Mouse (Mus musculus) heart, embryonic 15.5 days (tissue): Measurements from ENCODE around the gene Evi5. TPM values are rescaled to one million over a fixed set of nuclear protein-coding genes. Genes with fewer than 3 reads are reported as not detected.
"Not testable (repeated sequence)": the region's sequence is repeated elsewhere in the genome, so short reads cannot be mapped to it uniquely, and the experiment has no call there.

Experiments
- ATAC-seq: fragments of 200-750 bp; cut with Nextera tagmentation; replicated peaks from 2 replicates; pipeline ENCODE4 v1.8.0; 2017; ENCODE audit warnings: low read depth, moderate TSS enrichment; ENCODE audit not compliant: insufficient number of reproducible peaks, insufficient read depth, low FRiP score
- H3K27ac ChIP-seq: fragments of 300-500 bp; sonication (generic); 2 replicates; pipeline ENCODE4 v1.5.1; 2015; ENCODE audit warnings: mild to moderate bottlenecking, inconsistent platforms
- H3K27me3 ChIP-seq: fragments of 300-500 bp; sonication (generic); 2 replicates; pipeline ENCODE4 v1.6.1; 2015; ENCODE audit warnings: inconsistent platforms
- H3K36me3 ChIP-seq: fragments of 300-500 bp; sonication (generic); 2 replicates; pipeline ENCODE4 v1.6.1; 2015; ENCODE audit warnings: mild to moderate bottlenecking, inconsistent platforms
- H3K4me1 ChIP-seq: fragments of 300-500 bp; sonication (generic); replicated peaks from 2 replicates; pipeline ENCODE4 v1.6.1; 2015; ENCODE audit warnings: inconsistent platforms
- H3K4me2 ChIP-seq: fragments of 300-500 bp; sonication (generic); 2 replicates; pipeline ENCODE4 v1.6.1; 2015; ENCODE audit warnings: inconsistent platforms, mild to moderate bottlenecking, moderate library complexity
- H3K4me3 ChIP-seq: fragments of 300-500 bp; sonication (generic); 2 replicates; pipeline ENCODE4 v1.5.1; 2015; ENCODE audit warnings: mild to moderate bottlenecking, inconsistent platforms
- H3K9ac ChIP-seq: fragments of 300-500 bp; sonication (generic); 2 replicates; pipeline ENCODE4 v1.6.1; 2015; ENCODE audit warnings: mild to moderate bottlenecking, inconsistent platforms
- H3K9me3 ChIP-seq: fragments of 300-500 bp; sonication (generic); replicated peaks from 2 replicates; pipeline ENCODE4 v1.6.1; 2016; ENCODE audit warnings: inconsistent platforms
- WGBS: fragments of 180-500 bp; shearing (Covaris S2); methylation state at CpG from one replicate; pipeline ENCODE4 v1.1.7; 2015; ENCODE audit warnings: mixed read lengths; 5-methylcytosine and 5-hydroxymethylcytosine counted together
- polyA plus RNA-seq: library from polyadenylated mRNA; unstranded; fragments of >200 nt; fragmentation: Nextera tagmentation; extraction: Ambion mirVana; gene quantifications from 2 replicates; pipeline ENCODE4 v1.2.1, GENCODE M21; 2015

Evi5 gene
- polyA plus RNA-seq, 1 experiment from 2014 or later, result 44.9 TPM

DNA sequence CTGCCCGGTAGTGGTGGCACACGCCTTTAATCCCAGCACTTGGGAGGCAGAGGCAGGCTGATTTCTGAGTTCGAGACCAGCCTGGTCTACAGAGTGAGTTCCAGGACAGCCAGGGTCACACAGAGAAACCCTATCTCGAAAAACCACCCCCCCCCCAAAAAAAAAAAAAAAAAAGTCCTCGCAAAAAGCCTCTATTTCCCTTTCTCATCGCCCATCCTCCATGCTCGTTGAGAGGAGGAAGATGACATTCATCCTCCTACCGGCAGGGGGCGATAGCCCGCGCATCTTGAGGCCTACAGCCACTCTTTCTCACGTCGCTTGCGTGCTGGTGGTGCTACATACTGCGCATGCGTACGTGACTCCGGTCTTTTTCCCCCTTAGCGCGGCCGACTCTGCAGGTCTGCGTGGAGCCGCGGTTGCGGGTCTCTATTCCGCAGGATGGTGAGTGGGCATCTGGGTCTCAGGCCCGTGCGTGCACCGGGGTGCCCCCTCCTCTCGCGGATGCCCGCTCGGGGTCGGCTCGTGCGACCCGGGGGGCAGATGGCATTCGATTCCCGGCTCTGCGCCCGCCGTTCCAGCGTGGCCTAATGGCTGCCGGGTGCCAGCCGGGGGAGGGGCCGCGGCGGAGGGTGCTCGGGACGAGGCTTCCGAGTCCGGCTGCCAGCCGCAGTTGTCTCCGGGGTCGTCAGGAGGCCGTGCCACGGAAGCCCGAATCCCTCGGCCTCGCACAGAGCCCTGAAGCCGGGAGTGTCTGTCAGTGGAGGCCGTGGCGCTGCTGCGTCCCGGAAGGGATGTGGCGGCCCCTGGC, 25.5 kb upstream of the Evi5 start, which contains the start of gene Rpl5:
Rpl5 (plus strand) TSS at position 297 of the 808 bp plus-strand sequence.
- H3K27me3 ChIP-seq, result no peaks in the 10 kb centered on the region
- peak within 1 kb of the TSS; percentile 87 for H3K4me3 ChIP-seq
- peak within 1 kb of the TSS; percentile 83 for H3K27ac ChIP-seq
- H3K9me3 ChIP-seq, result no peaks in the 10 kb centered on the region
- H3K36me3 ChIP-seq, result peaks cover 30% of the 10 kb centered on the region
- peak; percentile 95 for ATAC-seq
- peak within 1 kb of the TSS; percentile 98 for H3K9ac ChIP-seq
- peak within 1 kb of the TSS; percentile 58 for H3K4me2 ChIP-seq
- H3K4me1 ChIP-seq, result peaks cover 13% of the 10 kb centered on the region
- 3% methylated on average over 66 of the region's 66 CpGs for WGBS

DNA sequence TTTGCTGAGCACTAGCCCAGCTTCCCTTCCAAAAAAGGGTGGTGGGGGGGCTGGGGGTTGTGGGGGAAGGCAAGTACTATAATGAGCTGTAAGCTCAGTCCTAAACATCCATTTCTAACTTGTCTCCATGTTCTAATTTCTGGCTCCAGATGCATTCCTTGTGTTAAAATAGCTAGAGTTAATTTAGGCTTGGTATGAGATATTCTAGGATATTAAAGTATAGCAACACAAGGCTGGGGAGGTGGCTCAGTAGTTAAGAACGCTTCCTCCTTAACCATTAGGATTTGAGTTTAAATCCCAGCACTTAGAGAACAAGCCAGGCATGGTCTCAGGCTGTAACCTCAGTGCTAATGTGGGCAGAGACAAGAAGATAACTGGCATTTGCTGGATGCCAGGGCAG, 21.4 kb upstream of the Evi5 start:
- Histone ChIP-seq H3K27ac (no peak overlapping the region), H3K27me3 (no peaks in the 10 kb centered on the region), H3K4me1 (no peaks in the 10 kb centered on the region), H3K9me3 (no peaks in the 10 kb centered on the region), H3K4me2 (no peak overlapping the region), H3K4me3 (no peak overlapping the region), H3K9ac (no peak overlapping the region), H3K36me3 (no peaks in the 10 kb centered on the region)
- ATAC-seq, result no peak
- 55% methylated on average over 1 of the region's 1 CpGs for WGBS

DNA sequence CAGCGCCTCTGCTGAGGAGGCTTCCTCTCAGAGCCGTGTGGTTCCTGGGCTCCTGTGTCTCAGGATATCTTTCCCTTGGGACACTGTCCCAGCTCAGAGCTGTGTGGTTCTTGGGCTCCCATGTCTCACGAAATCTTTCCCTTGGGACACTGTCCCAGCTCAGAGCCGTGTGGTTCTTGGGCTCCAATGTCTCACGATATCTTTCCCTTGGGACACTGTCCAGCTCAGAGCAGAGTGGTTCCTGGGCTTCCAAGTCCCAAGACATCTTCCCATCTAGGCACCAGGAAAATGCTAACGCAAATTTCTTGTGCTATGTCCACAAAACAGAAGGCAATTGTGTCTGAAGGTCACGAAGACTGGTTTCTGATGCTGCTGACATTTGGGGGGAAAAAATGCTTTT, 19.8 kb upstream of the Evi5 start:
- no peaks in the 10 kb centered on the region for H3K36me3 ChIP-seq
- no peaks in the 10 kb centered on the region for H3K27me3 ChIP-seq
- WGBS, result 62% methylated on average over 7 of the region's 7 CpGs
- H3K4me3 ChIP-seq, result no peak overlapping the region
- H3K4me1 ChIP-seq, result peaks cover 7% of the 10 kb centered on the region
- no peaks in the 10 kb centered on the region for H3K9me3 ChIP-seq
- H3K27ac ChIP-seq, result no peak overlapping the region
- H3K9ac ChIP-seq, result no peak overlapping the region
- ATAC-seq, result no peak
- H3K4me2 ChIP-seq, result no peak overlapping the region

DNA sequence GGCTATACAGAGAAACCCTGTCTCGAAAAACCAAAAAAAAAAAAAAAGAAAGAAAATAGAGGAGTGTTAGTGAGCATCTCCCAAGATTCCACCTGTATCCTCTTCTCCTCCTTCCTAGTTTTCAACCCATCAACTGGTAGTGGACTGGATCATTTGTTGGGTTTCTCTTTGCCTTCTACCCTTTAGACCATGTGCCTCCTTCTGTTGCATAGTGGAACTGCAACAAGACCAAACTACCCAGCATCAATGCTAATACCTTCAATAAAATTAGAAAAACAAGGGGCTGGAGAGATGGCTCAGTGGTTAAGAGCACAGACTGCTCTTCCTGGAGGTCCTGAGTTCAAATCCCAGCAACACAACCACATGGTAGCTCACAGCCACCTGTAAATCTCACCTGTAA, 16.6 kb upstream of the Evi5 start:
- not testable (repeated sequence) for H3K27ac ChIP-seq, ATAC-seq, H3K4me1 ChIP-seq, H3K4me2 ChIP-seq, H3K9me3 ChIP-seq, H3K36me3 ChIP-seq, H3K27me3 ChIP-seq, H3K9ac ChIP-seq, H3K4me3 ChIP-seq
- WGBS, result 80% methylated on average over 1 of the region's 1 CpGs

DNA sequence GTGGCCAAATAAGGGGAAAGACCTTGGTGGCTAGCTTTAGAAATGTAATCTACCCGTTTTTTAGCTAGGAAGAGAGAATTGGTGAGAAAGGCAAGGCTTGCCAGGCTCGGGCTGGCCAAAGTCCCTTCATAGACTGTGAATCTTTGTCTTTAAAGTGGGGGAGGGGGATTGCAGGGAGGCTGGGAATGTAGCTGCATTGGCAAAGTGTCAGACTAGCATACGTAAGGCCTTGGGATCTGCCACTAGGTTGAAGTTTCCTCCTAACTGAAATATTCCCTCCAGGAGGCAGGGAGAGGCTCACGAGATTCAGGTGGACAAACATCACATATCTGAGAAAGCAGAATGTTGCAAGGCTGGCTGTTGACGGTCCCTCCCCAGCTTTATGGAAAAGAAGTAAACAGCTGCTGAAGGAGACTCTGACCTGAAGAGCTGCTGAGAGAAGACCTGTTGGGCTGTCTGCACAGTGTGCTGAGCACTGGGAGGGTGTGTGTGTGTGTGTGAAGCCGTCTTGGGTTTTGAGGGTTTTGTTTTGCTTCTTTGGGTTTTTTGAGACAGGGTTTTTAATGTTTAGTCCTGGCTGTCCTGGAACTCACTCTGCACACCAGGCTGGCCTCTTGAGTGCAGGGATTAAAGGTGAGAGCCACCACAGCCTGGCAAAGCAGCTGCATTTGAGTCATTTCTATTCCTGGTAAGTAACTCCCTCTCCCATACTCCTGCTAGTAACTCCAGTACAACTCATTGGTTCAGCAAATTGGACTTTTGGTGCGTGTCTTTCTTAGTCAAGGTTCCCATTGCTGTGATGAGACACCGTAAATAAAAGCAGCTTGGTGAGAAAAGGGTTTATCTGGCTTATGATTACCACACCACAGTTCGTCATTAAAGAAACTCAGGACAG, 15.3 kb upstream of the Evi5 start:
- 45% methylated on average over 9 of the region's 9 CpGs for WGBS
- H3K4me2 ChIP-seq, result no peak overlapping the region
- H3K36me3 ChIP-seq, result no peaks in the 10 kb centered on the region
- no peaks in the 10 kb centered on the region for H3K9me3 ChIP-seq
- no peak for ATAC-seq
- H3K9ac ChIP-seq, result no peak overlapping the region
- no peak overlapping the region for H3K27ac ChIP-seq
- H3K4me3 ChIP-seq, result no peak overlapping the region
- peaks cover 7% of the 10 kb centered on the region for H3K4me1 ChIP-seq
- no peaks in the 10 kb centered on the region for H3K27me3 ChIP-seq

DNA sequence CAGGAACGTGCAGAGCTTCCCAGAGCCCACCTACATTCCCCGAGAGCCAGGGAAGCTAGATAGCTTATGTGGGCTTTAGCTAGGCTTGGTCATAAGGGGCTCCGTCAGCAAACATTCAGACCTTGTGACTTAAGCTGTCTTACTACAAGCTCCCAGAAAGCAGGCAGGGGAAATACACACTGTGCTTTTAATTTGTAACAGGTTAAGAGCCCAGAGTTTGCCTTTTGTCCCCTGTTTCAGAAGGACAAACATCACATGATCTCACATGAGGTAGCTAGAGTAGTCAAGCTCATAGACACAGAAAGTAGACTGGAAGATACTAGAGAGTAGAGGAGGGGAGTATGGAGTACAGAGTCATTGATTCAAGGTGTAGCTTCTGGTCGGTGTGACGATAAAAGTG, 5.8 kb upstream of the Evi5 start:
- Histone ChIP-seq H3K27me3 (no peaks in the 10 kb centered on the region), H3K9ac (no peak overlapping the region)
- 70% methylated on average over 5 of the region's 5 CpGs for WGBS

DNA sequence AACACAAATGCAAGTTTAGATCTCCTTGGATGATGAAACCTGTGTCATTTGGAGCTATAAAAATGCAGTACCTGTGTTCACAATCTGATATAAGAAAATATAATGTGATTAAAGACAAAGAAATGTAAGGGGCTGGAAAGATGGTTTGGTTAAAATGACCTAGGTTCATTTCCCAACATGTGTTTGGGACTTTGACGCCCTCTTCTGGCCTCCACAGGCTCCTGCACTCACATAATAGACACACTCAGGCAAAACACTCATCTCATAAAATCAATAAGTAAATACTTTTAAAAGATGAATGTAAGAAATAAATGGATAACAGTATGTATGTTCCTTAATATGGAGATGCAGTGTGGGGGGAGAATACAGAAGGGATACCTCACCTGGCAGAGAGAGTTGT, 2.1 kb upstream of the Evi5 start:
- H3K36me3 ChIP-seq, result no peaks in the 10 kb centered on the region
- H3K9ac ChIP-seq, result no peak overlapping the region
- no peak for ATAC-seq
- peaks cover 26% of the 10 kb centered on the region for H3K4me1 ChIP-seq
- no peak overlapping the region for H3K27ac ChIP-seq
- no peaks in the 10 kb centered on the region for H3K9me3 ChIP-seq
- H3K4me2 ChIP-seq, result no peak overlapping the region
- no peaks in the 10 kb centered on the region for H3K27me3 ChIP-seq
- WGBS, result 69% methylated on average over 1 of the region's 1 CpGs
- no peak overlapping the region for H3K4me3 ChIP-seq

More for the DNA sequence above, 5.8 kb upstream of the Evi5 start:
- Histone ChIP-seq H3K4me2 (no peak overlapping the region), H3K4me3 (no peak overlapping the region), H3K27ac (no peak overlapping the region), H3K4me1 (no peaks in the 10 kb centered on the region; the same call in 1 of the 2 replicates), H3K36me3 (no peaks in the 10 kb centered on the region), H3K9me3 (no peaks in the 10 kb centered on the region)
- no peak for ATAC-seq

DNA sequence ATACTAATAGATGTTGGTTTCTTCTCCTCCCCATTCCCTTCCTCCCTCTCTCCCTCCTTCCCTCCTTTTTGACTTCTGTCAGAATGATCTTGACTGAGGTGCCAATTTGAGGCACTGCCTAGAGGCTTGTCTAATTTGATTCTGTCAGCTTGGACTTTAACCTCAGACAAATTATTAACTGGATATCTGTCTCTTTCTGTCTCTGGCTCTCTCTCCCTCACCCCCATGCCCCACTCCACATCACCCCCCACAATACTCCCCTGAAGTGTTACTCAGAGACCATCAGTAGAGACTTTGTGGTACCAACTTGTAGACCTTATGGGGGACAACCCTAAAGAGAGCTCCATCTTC, 329 bp upstream of the Evi5 start:
- no peaks in the 10 kb centered on the region for H3K36me3 ChIP-seq
- no peaks in the 10 kb centered on the region for H3K9me3 ChIP-seq
- peaks cover 26% of the 10 kb centered on the region for H3K4me1 ChIP-seq
- ATAC-seq, result no peak
- peak overlapping the region; percentile 46 for H3K4me2 ChIP-seq
- H3K27ac ChIP-seq, result peak overlapping the region; percentile 89
- no peaks in the 10 kb centered on the region for H3K27me3 ChIP-seq
- no peak overlapping the region for H3K9ac ChIP-seq
- H3K4me3 ChIP-seq, result no peak overlapping the region

DNA sequence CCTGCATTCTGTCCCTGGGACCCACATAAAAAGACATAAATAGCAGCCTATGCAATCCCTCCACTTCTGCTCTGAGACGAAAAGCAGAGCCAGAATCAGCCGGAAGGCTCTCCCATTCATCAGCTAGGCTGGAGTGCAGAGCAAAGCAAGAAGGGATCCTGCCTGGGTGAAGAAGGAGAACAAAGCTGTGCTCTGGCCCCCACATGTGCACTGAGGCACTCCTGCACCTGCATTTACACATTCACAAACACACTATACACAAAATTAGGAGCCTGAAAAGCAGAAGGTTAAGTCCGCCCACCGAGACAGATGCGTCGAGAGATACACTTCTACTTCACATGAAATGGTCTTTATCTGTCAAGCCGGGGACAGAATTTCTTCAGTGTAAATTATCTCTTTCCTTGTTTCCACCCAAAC, 1.0 kb downstream of the Evi5 start:
- WGBS, result 31% methylated on average over 7 of the region's 7 CpGs
- H3K9ac ChIP-seq, result no peak overlapping the region
- peak overlapping the region; percentile 46 for H3K4me2 ChIP-seq
- H3K27ac ChIP-seq, result peak overlapping the region; percentile 89
- ATAC-seq, result peak; percentile 44; the same call in 1 of the 2 replicates
- no peaks in the 10 kb centered on the region for H3K9me3 ChIP-seq
- H3K4me3 ChIP-seq, result peak overlapping the region; percentile 20; the same call in 1 of the 2 replicates
- H3K27me3 ChIP-seq, result no peaks in the 10 kb centered on the region
- H3K4me1 ChIP-seq, result peaks cover 26% of the 10 kb centered on the region
- no peaks in the 10 kb centered on the region for H3K36me3 ChIP-seq

DNA sequence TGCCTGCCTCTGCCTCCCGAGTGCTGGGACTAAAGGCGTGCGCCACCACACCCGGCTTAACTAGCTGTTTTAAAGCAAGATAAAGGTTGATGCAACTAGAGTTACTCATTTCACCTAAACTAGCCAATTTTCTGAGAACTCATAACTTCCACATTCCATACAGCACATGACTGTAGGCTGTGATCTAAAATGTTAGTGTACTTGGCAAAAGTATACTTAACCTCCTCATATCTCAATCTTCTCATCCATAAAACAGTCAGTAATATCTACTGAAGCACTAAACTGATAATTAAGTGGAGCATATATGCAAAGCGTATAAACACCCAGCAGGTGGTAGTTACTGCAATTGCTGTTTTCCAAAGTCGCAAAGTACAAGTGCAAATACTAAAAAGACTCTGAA, 1.6 kb downstream of the Evi5 start:
- Histone ChIP-seq H3K36me3 (no peaks in the 10 kb centered on the region), H3K4me3 (no peak overlapping the region), H3K9me3 (no peaks in the 10 kb centered on the region), H3K9ac (no peak overlapping the region), H3K4me1 (peaks cover 26% of the 10 kb centered on the region), H3K4me2 (peak overlapping the region; percentile 46), H3K27ac (peak overlapping the region; percentile 89), H3K27me3 (no peaks in the 10 kb centered on the region)
- WGBS, result 86% methylated on average over 6 of the region's 6 CpGs
- no peak for ATAC-seq

DNA sequence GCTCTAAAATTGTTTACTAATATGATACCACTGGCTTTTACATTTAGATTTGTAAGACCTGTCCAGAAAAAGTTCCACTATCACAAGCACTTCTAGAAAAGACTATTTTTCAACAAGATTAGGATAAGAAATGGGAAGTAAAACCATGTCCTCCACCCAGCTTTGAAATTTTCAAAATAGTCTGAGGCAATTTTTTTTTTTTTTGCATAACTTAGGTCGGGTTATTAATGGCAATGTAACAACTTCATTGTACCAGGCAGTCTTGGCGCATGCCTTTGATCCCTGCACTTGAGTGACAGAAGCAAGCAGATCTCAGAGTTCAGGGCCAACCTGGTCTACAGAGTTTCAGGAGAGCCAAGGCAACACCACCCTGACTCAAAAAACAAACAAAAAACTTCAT, 5.2 kb downstream of the Evi5 start:
- Histone ChIP-seq H3K27ac (0 out of 2 replicates have a peak overlapping the region, but pooled peaks have one; percentile 95), H3K4me3 (no peak overlapping the region), H3K27me3 (no peaks in the 10 kb centered on the region), H3K4me2 (peak overlapping the region; percentile 65), H3K9me3 (no peaks in the 10 kb centered on the region), H3K4me1 (peaks cover 42% of the 10 kb centered on the region), H3K9ac (no peak overlapping the region), H3K36me3 (no peaks in the 10 kb centered on the region)
- ATAC-seq, result no peak
- 43% methylated on average over 2 of the region's 2 CpGs for WGBS
